Mouse (Mus musculus) neutrophil, adult 5-6 weeks (primary cell): ENCODE data around the gene Tmem145. TPM values are rescaled to one million over a fixed set of nuclear protein-coding genes. Genes with fewer than 3 reads are reported as not detected.

ENCODE experiments used
- total RNA-seq: library from RNA; stranded (forward); fragments of 200-1000 nt; gene quantifications from 2 replicates; pipeline ENCODE4 v1.2.3, GENCODE M21; 2017

Gene Tmem145
- total RNA-seq, 1 experiment from 2014 or later: not detected

Other genes starting within 250 kb of the Tmem145 start
- gene Grik5, start 233.8 kb upstream of the Tmem145 start, total RNA-seq: 1.1 and 2.1 TPM in 2 replicates
- gene Zfp574, start 233.5 kb upstream of the Tmem145 start, total RNA-seq: 11.6 and 11.9 TPM in 2 replicates
- gene Pou2f2, start 126.4 kb upstream of the Tmem145 start, total RNA-seq: 47.4 and 53.1 TPM in 2 replicates
- gene Dedd2, start 85.5 kb upstream of the Tmem145 start, total RNA-seq: 85.2 and 92.0 TPM in 2 replicates
- 9.6 and 10.0 TPM in 2 replicates for gene Zfp526, start 84.7 kb upstream of the Tmem145 start, total RNA-seq
- 75.4 and 85.4 TPM in 2 replicates for gene Gsk3a, start 68.3 kb upstream of the Tmem145 start, total RNA-seq
- gene Erf, start 55.3 kb upstream of the Tmem145 start, total RNA-seq: 6.4 and 9.7 TPM in 2 replicates
- gene Cic, start 38.4 kb upstream of the Tmem145 start, total RNA-seq: 143 and 163 TPM in 2 replicates
- 33.6 and 47.8 TPM in 2 replicates for gene Pafah1b3, start 8.1 kb upstream of the Tmem145 start, total RNA-seq
- not detected in 2 replicates for gene Prr19, start 4.7 kb upstream of the Tmem145 start, total RNA-seq
- gene Megf8, start 11.1 kb downstream of the Tmem145 start, total RNA-seq: 0.23 and 0.37 TPM in 2 replicates
- gene Cnfn, start 63.6 kb downstream of the Tmem145 start, total RNA-seq: not detected in 2 replicates
- 26.2 and 29.1 TPM in 2 replicates for gene Lipe, start 92.6 kb downstream of the Tmem145 start, total RNA-seq
- not detected in 2 replicates for gene Cxcl17, start 106.8 kb downstream of the Tmem145 start, total RNA-seq
- 74.9 and 85.3 TPM in 2 replicates for gene Ceacam1, start 171.5 kb downstream of the Tmem145 start, total RNA-seq
- gene Ceacam2, start 233.8 kb downstream of the Tmem145 start, total RNA-seq: not detected in 2 replicates